ENCODE assay signal across 7 mouse cellular contexts in genomic region chr5:21658623-21659395, GRCm38 (mm10). TPM values are rescaled to one million over a fixed set of nuclear protein-coding genes. Genes with fewer than 3 reads are reported as not detected.
DNase-seq lines count a peak whose midpoint lies in the region; ATAC-seq lines count a peak whose summit lies in the region.

No protein-coding gene starts in this region.

- no peaks in the 10 kb centered on the region for H3K27me3 ChIP-seq in limb, embryonic 10.5 days (ENCODE audit: low read depth, poor library complexity, severe bottlenecking)
- no peaks in the 10 kb centered on the region for H3K27me3 ChIP-seq in midbrain, embryonic 14.5 days (ENCODE audit: control insufficient read depth, insufficient read depth, low read length)

- no peaks in the 10 kb centered on the region for H3K9me3 ChIP-seq in limb, embryonic 10.5 days (replicated peaks)
- H3K9me3 ChIP-seq in midbrain, embryonic 14.5 days (ENCODE audit: control insufficient read depth, low read length): no peaks in the 10 kb centered on the region

- ATAC-seq in midbrain, embryonic 14.5 days (ENCODE audit: low FRiP score, low TSS enrichment): peak; percentile 48; the same call in 1 of the 2 replicates

- no peak overlapping the region for H3K9ac ChIP-seq in midbrain, embryonic 14.5 days (replicated peaks; ENCODE audit: low read length)

- peak; percentile 81 to 82 for DNase-seq in adrenal gland, adult 18-20 months (ENCODE audit: low spot score in 2 of 2)
- DNase-seq in embryo, embryonic 11.5 days (ENCODE audit: low read depth, low spot score): peak; percentile 46
- DNase-seq in heart, adult 11 months: peak; percentile 94
- peak; percentile 70 for DNase-seq in kidney, adult 11 months
- peak; percentile 79 for DNase-seq in limb, embryonic 10.5 days (ENCODE audit: low spot score)
- peak; percentile 83 for DNase-seq in midbrain, embryonic 14.5 days
- peak; percentile 45 for DNase-seq in spleen, adult 12 weeks (ENCODE audit: low spot score)

- H3K36me3 ChIP-seq in limb, embryonic 10.5 days: peaks cover 85% of the 10 kb centered on the region
- H3K36me3 ChIP-seq in midbrain, embryonic 14.5 days (ENCODE audit: control insufficient read depth, insufficient read depth, low read length): peaks cover 76% of the 10 kb centered on the region

- no peak overlapping the region for H3K4me3 ChIP-seq in limb, embryonic 10.5 days
- no peak overlapping the region for H3K4me3 ChIP-seq in midbrain, embryonic 14.5 days (replicated peaks; ENCODE audit: low read depth, low read length)

- 49% methylated on average over 11 of the region's 11 CpGs for WGBS in limb, embryonic 10.5 days
- 55% methylated on average over 11 of the region's 11 CpGs for WGBS in midbrain, embryonic 14.5 days

- no peak overlapping the region for H3K4me2 ChIP-seq in midbrain, embryonic 14.5 days (ENCODE audit: low read length)

- H3K27ac ChIP-seq in limb, embryonic 10.5 days: no peak overlapping the region
- H3K27ac ChIP-seq in midbrain, embryonic 14.5 days (replicated peaks; ENCODE audit: low read depth, low read length): no peak overlapping the region

- H3K4me1 ChIP-seq in limb, embryonic 10.5 days: no peaks in the 10 kb centered on the region
- no peaks in the 10 kb centered on the region for H3K4me1 ChIP-seq in midbrain, embryonic 14.5 days (ENCODE audit: control insufficient read depth, insufficient read depth, low read length)

RNA-seq across cellular contexts. Expression of gene Armc10, which starts 13.2 kb away (rescaled TPM):
- 10 to 100 TPM; 11.8 to 17.0 TPM for total RNA-seq in adrenal gland, adult 18-20 months (2021)
- polyA plus RNA-seq in limb, embryonic 10.5 days (2016; fragmentation: Nextera tagmentation; extraction: Ambion mirVana): 50.3 and 61.9 TPM in 2 replicates
- 73.7 and 85.6 TPM in 2 replicates for polyA plus RNA-seq in midbrain, embryonic 14.5 days (2014; fragmentation: Nextera tagmentation; extraction: Ambion mirVana)

RNA-seq across cellular contexts. Expression of gene Fbxl13, which starts 13.4 kb away (rescaled TPM):
- under 1 TPM in 1 of 2 experiments, not detected in 1; 0.20 TPM for total RNA-seq in adrenal gland, adult 18-20 months (2021)
- polyA plus RNA-seq in limb, embryonic 10.5 days (2016; fragmentation: Nextera tagmentation; extraction: Ambion mirVana): 0.15 TPM in 1 of 2 replicates, not detected in the other
- polyA plus RNA-seq in midbrain, embryonic 14.5 days (2014; fragmentation: Nextera tagmentation; extraction: Ambion mirVana): 0.09 and 0.47 TPM in 2 replicates

RNA-seq across cellular contexts. Expression of gene Napepld, which starts 42.4 kb away (rescaled TPM):
- 10 to 100 TPM in 1 of 2 experiments, 1 to 10 TPM in 1; 9.8 to 26.2 TPM for total RNA-seq in adrenal gland, adult 18-20 months (2021)
- polyA plus RNA-seq in limb, embryonic 10.5 days (2016; fragmentation: Nextera tagmentation; extraction: Ambion mirVana): 2.8 TPM in 2 replicates
- polyA plus RNA-seq in midbrain, embryonic 14.5 days (2014; fragmentation: Nextera tagmentation; extraction: Ambion mirVana): 2.3 and 3.9 TPM in 2 replicates
